Mouse (Mus musculus) megakaryocyte-erythroid progenitor cell, adult 5-6 weeks (primary cell): Measurements from ENCODE around the gene Aspscr1. TPM values are rescaled to one million over a fixed set of nuclear protein-coding genes. Genes with fewer than 3 reads are reported as not detected.

Experiments
- ATAC-seq: replicated peaks from 2 replicates; pipeline ENCODE4 v1.8.0; 2016; ENCODE audit warnings: mild to moderate bottlenecking, inconsistent platforms; ENCODE audit not compliant: severe bottlenecking, poor library complexity, low FRiP score, low TSS enrichment
- total RNA-seq, 2 experiments: library from RNA; stranded (forward) in 1 of 2; stranded (reverse) in 1 of 2; fragments of 200-1000, 215-1000 nt in 1 of 2; fragments of >200 nt in 1 of 2; fragmentation: Nextera tagmentation in 1 of 2; gene quantifications; 2 replicates each; pipeline ENCODE4 v1.2.3; 2014 to 2017

Gene Aspscr1
- total RNA-seq (2014; fragmentation: Nextera tagmentation) (79.5 and 108 TPM in 2 replicates), total RNA-seq (2017) (15.5 and 52.7 TPM in 2 replicates)

GRCm38 (mm10) chr11:120672687-120673593 is at the start of gene Aspscr1:
Gene Aspscr1, plus strand, starts transcription at chr11:120672973.
- peak; percentile 95 for ATAC-seq

- 0 out of 2 replicates have a peak, but pooled peaks have one; percentile 33 for ATAC-seq
These were observed 48.7 kb upstream of the Aspscr1 start for GRCm38 (mm10) chr11:120623961-120624679.

- ATAC-seq, result peak; percentile 50
These were observed 48.1 kb upstream of the Aspscr1 start for GRCm38 (mm10) chr11:120624680-120625111.

DNA sequence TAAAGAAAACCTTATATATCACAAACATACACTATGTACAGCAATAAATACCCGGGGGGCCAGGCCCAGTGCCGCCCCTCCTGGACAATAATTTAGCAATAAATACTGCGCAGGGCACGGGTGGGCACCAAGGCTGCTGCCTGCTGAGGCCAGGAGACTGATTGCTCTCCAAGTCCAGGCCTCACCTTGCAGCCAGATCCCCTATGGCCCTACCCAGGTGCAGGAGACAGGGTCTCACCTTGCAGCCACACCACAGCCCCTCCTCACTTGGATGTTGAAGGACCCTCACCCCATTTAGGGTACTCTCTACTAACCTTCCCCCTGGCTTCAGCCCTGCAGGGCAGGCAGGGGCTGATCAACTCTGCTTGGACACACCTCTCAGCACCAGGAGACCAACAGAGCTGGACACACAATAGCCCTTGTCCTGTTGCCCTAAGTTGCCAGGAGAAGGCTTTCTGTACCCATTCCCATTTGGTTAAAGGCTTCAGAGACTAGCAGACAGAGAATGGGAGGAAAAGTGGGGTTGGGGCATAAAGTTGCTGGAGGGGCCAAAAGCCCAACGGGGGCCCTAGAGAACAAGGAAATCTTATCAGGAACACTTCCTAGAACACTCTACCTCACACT is 47.5 kb upstream of the Aspscr1 start, which contains the start of gene Sirt7:
Gene Sirt7 (minus strand): TSS at position 89 of the 624 bp plus-strand sequence.
- no peak for ATAC-seq

- ATAC-seq, result no peak
These were observed 45.8 kb upstream of the Aspscr1 start for GRCm38 (mm10) chr11:120626785-120627467.

DNA sequence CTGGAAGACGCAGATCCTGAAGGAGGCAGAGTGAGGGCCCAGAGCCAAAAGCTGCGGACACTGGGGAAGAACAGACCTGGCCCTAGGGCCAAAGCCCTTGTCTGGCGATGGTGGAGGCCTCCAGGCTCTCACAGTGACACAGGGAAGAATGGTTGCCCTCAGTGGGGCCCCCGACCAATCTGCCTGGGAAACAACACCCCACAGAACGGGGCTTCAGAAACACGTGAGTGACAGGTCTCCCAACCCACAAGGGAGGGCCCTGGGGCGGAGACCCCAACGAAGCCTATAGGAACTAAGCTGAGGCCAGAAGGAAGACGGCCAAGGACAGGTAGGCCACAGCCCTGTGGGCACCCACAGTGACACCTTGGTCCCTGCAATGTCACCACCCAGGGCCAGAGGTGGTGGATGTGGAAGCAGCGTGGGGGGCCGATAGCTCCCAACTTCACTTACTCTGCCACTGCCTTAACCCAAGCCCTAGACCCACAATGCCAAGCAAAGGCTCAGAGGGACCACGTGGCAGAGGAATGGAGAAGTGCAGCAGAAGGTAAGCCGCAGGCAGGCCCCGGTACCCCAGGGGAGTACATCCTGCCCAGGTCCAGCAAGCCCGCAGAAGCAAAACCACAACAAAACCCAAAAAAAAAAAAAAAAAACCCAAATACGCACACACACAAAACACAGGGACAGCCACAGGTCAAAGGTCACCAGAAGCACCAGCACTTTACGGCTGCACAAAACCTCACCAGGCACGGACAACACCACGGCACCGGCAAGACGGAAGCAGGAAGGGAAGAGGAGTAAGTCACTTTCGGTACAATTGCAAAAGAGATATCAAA is 45.1 kb upstream of the Aspscr1 start:
- no peak for ATAC-seq

DNA sequence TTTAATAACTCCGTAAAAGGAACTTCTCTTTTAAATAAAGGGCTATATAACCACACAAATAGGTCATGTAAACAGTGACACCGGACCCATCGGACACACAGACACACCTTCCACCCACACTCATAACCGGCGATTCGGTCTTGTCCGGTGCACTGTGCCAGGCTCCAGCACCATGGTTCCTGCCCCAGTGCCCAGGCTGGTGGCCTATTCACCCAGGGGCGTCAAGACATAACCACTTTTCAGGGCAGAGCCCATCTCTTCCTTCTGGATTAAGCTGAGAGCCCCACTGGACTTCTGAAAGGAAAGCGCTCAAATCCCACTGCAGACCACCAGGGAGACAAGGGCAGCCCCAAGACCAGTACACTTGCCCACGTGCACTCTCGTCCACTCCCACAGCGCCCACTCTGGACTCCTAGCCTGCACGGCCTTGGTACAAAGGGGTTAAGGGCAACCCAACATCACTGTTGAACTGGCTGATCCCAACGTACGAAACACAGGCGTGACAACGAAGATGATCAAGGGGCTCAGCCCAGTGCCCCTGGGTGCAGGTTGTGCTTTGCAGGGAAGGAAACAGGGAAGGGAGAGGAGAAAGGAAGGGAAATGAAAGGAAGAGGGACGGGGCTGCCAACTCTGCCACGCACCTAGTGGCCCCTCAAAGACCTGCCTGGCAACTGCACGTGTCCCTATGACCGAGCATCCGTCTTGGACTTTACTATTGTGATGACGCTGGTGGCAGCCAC is 44.0 kb upstream of the Aspscr1 start:
- ATAC-seq, result no peak

DNA sequence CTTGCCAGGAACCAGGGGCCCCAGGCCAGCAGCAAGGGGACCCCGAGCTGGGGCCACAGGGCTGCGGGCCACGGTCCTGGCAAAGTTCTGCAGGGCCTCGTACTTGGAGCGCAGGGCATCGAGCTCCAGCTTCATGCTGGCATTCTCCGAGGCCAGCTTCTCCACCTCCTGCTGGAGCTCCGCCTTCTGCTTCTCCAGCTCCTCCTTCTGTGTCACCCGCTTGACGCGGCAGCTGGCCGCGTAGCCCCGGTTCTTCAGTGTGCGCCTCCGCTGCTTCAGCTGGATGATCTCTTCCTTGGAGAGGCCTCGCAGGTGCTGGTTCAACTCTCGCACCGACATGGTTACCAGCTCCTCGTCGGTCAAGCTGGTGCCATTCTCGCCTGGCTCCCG is 43.4 kb upstream of the Aspscr1 start:
- ATAC-seq, result peak; percentile 48

DNA sequence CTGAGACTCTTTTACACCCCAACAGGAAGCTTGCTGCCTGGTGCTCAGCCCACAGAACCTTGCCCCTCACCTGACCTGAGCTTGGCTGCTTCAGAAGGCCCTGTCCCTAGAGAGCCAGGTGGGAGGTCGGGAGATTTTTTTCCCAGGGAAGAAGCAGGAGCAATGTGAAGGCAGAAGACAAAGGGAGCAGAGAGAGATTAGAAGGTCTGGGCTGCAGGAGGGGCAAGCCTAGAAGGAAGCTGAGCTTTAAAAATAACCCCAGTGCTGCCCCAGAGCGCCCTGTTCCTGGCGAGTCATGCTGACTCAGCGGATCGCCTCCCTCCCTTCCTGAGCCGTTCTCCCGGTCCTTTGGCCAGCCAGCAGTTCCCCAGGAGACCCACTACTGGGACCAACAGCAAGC is 42.9 kb upstream of the Aspscr1 start:
- ATAC-seq, result no peak

- no peak for ATAC-seq
These were observed 42.3 kb upstream of the Aspscr1 start for GRCm38 (mm10) chr11:120630401-120630871.

DNA sequence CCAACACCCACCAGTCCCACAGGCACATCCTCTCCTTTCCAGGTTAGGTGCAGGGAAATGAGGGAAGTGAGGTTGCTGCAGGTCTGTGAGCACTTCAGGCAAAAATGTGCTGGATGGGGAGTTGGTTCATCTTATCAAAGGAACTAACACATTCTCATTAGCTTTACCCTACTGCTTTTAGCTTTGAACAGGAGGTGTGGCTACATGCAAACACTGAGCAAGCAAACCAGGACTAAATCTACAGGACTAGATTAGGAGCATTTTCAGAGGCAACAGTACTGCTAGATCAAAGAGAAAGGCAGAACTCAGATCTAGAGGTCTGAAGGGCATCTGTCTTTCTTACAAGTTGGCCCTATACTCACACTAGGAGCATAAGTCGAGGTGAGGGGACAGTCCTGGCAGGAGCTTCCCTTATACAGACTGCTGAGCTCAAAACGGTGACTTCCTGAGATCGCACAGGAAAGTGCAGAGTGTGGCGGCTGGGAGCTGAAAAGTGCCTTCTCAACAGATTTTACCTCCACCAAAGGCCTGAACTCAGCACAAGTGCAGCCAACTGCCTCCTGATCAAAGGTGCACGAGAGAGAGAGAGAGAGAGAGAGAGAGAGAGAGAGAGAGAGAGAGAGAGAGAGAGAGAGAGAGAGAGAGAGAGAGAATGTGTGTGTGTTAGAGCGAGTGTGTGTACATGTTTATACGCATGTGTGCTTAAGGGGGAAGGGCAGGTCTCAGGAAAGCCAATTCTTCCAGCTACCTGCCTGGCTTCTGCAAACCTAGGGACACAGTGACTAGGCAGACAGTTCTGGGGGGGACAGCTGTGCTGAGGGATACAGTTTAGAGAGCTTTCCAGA is 41.7 kb upstream of the Aspscr1 start:
- no peak for ATAC-seq

GRCm38 (mm10) chr11:120631726-120632448 is 40.9 kb upstream of the Aspscr1 start:
- ATAC-seq, result no peak

DNA sequence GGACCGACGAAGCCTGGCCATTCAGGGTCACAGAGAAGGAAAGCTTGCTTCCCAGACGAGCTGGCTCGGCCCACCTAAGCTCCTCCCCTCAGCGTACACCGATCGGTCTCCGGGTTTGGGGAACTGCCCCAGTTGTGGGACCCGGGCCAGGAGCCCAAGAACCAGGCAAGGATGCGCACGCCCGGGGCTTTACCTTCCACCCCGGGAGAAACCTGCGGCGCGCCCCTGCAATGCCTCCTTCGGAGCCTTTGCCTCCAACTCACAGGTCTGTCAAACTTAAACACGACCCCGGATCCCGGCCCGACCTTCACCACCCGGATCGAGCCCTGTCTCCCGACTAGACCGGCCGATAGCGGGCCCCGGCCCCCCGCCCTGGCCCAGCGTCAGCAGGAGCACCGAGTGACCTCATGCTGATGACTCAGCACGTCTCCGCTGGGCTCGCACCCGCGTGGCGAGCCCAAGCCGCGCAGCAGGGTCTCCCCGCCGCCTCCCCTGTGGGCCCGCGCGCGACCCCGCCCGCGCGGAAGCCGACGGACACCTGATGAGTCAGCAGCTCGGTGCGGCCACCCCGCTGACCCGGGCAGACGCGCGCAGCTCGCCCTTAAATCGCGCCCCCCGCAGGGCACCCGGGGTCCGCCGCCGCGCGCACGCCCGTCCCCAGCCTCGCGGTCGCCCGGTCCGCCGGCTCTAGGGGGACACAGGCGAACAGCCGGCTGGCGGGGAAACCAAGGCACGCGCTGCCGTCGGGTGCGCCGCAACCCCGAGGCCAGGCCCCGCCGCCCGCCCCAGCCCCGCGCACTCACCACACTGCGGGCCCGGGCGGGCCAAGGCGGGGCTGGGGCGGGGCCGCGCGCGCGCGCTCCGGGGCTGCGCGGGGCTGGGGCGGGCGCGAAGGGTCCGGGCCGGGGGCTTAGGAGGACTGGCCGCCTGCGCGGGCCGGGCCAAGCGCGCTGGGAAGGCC is 39.9 kb upstream of the Aspscr1 start:
- ATAC-seq, result peak; percentile 36

- peak; percentile 52 for ATAC-seq
These were observed 39.0 kb upstream of the Aspscr1 start, which contains the start of gene Mafg for GRCm38 (mm10) chr11:120633520-120634343. Gene Mafg, minus strand, starts transcription at chr11:120633600.
